Mouse (Mus musculus) intestine, embryonic 14.5 days (tissue): ENCODE results near the gene Pdpn. TPM values are rescaled to one million over a fixed set of nuclear protein-coding genes. Genes with fewer than 3 reads are reported as not detected.
A peak's percentile ranks its signal among the peaks of the same experiment; 100 is the strongest.

Experiments used
- ATAC-seq: fragments of 200-750 bp; cut with Nextera tagmentation; replicated peaks from 2 replicates; pipeline ENCODE4 v1.8.0; 2017; ENCODE audit warnings: low read depth, moderate number of reproducible peaks, moderate TSS enrichment, moderate library complexity; ENCODE audit not compliant: low FRiP score, low TSS enrichment
- DNase-seq: peaks from one replicate; pipeline ENCODE4 v3.0.0-alpha.2; 2018; ENCODE audit warnings: low spot score
- H3K27ac ChIP-seq: fragments of 300-500 bp; sonication (generic); 2 replicates; pipeline ENCODE4 v1.5.1; 2014; ENCODE audit warnings: low read depth, mild to moderate bottlenecking, control low read depth
- H3K27me3 ChIP-seq: fragments of 300-500 bp; sonication (generic); replicated peaks from 2 replicates; pipeline ENCODE4 v1.6.1; 2014; ENCODE audit warnings: low read length, control low read depth; ENCODE audit not compliant: control insufficient read depth, insufficient read depth
- H3K36me3 ChIP-seq: fragments of 300-500 bp; sonication (generic); 2 replicates; pipeline ENCODE4 v1.6.1; 2014; ENCODE audit warnings: low read length, control low read depth; ENCODE audit not compliant: control insufficient read depth, insufficient read depth
- H3K4me1 ChIP-seq: fragments of 300-500 bp; sonication (generic); replicated peaks from 2 replicates; pipeline ENCODE4 v1.6.1; 2014; ENCODE audit warnings: low read length, control low read depth, mixed read lengths; ENCODE audit not compliant: control insufficient read depth, insufficient read depth
- H3K4me2 ChIP-seq: fragments of 300-500 bp; sonication (generic); 2 replicates; pipeline ENCODE4 v1.6.1; 2014; ENCODE audit warnings: low read length
- H3K4me3 ChIP-seq: fragments of 300-500 bp; sonication (generic); 2 replicates; pipeline ENCODE4 v1.5.1; 2014; ENCODE audit warnings: low read depth, low read length, control low read depth, mixed read lengths
- H3K9ac ChIP-seq: fragments of 300-500 bp; sonication (generic); 2 replicates; pipeline ENCODE4 v1.6.1; 2014; ENCODE audit warnings: mild to moderate bottlenecking, low read length
- H3K9me3 ChIP-seq: fragments of 300-500 bp; sonication (generic); 2 replicates; pipeline ENCODE4 v1.6.1; 2016; ENCODE audit warnings: low read length, control low read depth; ENCODE audit not compliant: control insufficient read depth
- whole genome bisulfite sequencing: fragments of 180-500 bp; shearing (Covaris S2); extraction: QIAGEN DNeasy Blood & Tissue Kit; methylation state at CpG from one replicate; pipeline ENCODE4 v1.1.7; 2014; 5-methylcytosine and 5-hydroxymethylcytosine counted together
- polyA plus RNA-seq: library from polyadenylated mRNA; unstranded; fragments of >200 nt; fragmentation: Nextera tagmentation; extraction: Ambion mirVana; gene quantifications from 2 replicates; pipeline ENCODE4 v1.2.1, GENCODE M21; 2014

Gene Pdpn
- polyA plus RNA-seq, 1 experiment from 2014 or later: 36.3 TPM

DNA sequence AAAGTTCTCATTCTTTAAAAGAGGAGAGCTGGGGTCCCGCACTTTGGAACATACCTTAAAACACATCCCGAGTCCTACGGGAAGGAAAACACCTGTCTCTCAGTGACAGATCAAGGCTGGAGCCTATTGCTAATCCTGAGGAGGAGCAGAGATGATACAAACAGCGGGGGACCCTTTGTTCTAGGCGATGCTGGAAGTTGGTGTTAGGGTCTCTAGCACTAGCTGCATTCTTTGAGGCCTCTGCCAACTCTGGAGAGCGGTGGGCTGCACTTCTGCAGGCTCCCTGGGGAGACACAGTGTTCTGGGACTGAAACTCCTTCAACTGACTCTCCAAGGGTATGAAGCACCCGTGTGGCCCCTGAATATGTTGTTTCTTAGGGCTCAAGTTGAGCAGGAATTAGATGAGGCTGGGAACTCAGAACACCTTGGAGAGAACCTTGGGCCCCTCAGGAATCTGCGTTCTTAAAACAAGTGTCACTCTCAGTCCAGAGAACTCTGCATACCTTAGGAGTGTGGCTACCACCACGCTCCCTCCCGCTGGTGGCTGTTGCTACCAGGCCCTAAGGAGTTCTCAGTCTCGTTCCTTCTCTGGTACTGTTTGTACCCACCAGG is 3.0 kb upstream of the Pdpn start:
- H3K36me3 ChIP-seq: no peaks in the 10 kb centered on the region
- H3K4me3 ChIP-seq: no peak overlapping the region
- peaks cover 5% of the 10 kb centered on the region for H3K4me1 ChIP-seq
- WGBS: 41% methylated on average over 11 of the region's 11 CpGs
- no peak overlapping the region for H3K4me2 ChIP-seq
- no peak for ATAC-seq
- H3K27me3 ChIP-seq: no peaks in the 10 kb centered on the region
- H3K9ac ChIP-seq: no peak overlapping the region
- H3K9me3 ChIP-seq: no peaks in the 10 kb centered on the region
- DNase-seq: no peak
- H3K27ac ChIP-seq: no peak overlapping the region

DNA sequence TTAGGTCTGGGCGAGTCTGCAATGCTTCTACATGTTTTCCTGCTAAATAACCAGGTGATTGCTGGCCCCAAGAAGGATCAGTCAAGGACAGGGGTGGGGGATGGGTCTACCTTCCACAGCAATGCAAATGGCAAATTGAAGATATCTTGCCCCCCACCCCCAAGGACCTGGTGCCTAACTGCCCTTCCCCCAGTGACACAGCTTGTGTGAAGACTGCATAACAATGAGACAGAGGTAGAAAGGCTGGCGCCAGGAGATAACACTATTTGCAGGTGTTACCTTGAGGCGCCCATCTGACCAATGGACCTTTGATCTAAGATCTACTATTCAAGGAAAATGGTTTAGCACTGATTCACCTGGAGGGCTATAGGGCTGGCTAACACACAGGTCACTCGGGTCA is 2.5 kb upstream of the Pdpn start:
- no peaks in the 10 kb centered on the region for H3K36me3 ChIP-seq
- no peak for DNase-seq
- peaks cover 7% of the 10 kb centered on the region for H3K4me1 ChIP-seq
- no peaks in the 10 kb centered on the region for H3K9me3 ChIP-seq
- ATAC-seq: no peak
- H3K4me3 ChIP-seq: no peak overlapping the region
- no peak overlapping the region for H3K27ac ChIP-seq
- H3K9ac ChIP-seq: no peak overlapping the region
- no peak overlapping the region for H3K4me2 ChIP-seq
- H3K27me3 ChIP-seq: no peaks in the 10 kb centered on the region
- 54% methylated on average over 4 of the region's 4 CpGs for WGBS

DNA sequence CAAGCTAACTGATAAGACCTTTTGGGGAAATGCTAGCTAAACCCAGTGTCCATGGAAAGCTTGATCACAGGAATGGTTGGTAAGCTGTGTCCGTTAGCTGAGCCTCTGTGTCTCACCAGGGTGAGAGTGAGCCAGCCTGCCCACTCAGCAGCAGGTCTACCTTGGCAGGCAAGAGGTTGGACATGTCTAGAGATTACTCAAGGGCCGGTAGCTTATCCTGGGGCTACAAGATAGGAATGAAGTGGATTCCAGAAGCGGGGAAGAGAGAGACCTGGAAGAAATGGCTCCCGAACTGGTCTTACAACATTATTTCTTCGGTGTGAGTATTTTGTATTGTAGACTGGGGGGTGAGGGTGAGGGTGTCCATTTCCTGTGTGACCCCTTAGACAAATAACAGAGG is 1.7 kb upstream of the Pdpn start:
- Histone ChIP-seq H3K9me3 (no peaks in the 10 kb centered on the region), H3K36me3 (no peaks in the 10 kb centered on the region), H3K4me2 (no peak overlapping the region), H3K4me3 (no peak overlapping the region), H3K27me3 (no peaks in the 10 kb centered on the region), H3K27ac (no peak overlapping the region), H3K9ac (no peak overlapping the region), H3K4me1 (peaks cover 10% of the 10 kb centered on the region)
- no peak for ATAC-seq
- no peak for DNase-seq
- WGBS: 56% methylated on average over 5 of the region's 5 CpGs

- no peak overlapping the region for H3K27ac ChIP-seq
- ATAC-seq (no peak), DNase-seq (no peak)
Measured at GRCm38 (mm10) chr4:143300113-143300688, 837 bp upstream of the Pdpn start.

GRCm38 (mm10) chr4:143298431-143299315 is 691 bp downstream of the Pdpn start:
- Histone ChIP-seq H3K4me1 (peaks cover 10% of the 10 kb centered on the region), H3K9ac (peak overlapping the region; percentile 37), H3K4me3 (peak overlapping the region; percentile 50), H3K9me3 (no peaks in the 10 kb centered on the region), H3K4me2 (peak overlapping the region; percentile 72), H3K36me3 (no peaks in the 10 kb centered on the region), H3K27me3 (no peaks in the 10 kb centered on the region), H3K27ac (no peak overlapping the region)
- DNase-seq (no peak), ATAC-seq (peak; percentile 34; the same call in 1 of the 2 replicates)
- WGBS: 13% methylated on average over 24 of the region's 24 CpGs

More at GRCm38 (mm10) chr4:143300113-143300688, 837 bp upstream of the Pdpn start:
- no peaks in the 10 kb centered on the region for H3K9me3 ChIP-seq
- peaks cover 10% of the 10 kb centered on the region for H3K4me1 ChIP-seq
- H3K36me3 ChIP-seq: no peaks in the 10 kb centered on the region
- H3K4me2 ChIP-seq: peak overlapping the region; percentile 72
- WGBS: 11% methylated on average over 12 of the region's 12 CpGs
- peak overlapping the region; percentile 50 for H3K4me3 ChIP-seq
- 0 out of 2 replicates have a peak overlapping the region, but pooled peaks have one; percentile 3 for H3K9ac ChIP-seq
- no peaks in the 10 kb centered on the region for H3K27me3 ChIP-seq

DNA sequence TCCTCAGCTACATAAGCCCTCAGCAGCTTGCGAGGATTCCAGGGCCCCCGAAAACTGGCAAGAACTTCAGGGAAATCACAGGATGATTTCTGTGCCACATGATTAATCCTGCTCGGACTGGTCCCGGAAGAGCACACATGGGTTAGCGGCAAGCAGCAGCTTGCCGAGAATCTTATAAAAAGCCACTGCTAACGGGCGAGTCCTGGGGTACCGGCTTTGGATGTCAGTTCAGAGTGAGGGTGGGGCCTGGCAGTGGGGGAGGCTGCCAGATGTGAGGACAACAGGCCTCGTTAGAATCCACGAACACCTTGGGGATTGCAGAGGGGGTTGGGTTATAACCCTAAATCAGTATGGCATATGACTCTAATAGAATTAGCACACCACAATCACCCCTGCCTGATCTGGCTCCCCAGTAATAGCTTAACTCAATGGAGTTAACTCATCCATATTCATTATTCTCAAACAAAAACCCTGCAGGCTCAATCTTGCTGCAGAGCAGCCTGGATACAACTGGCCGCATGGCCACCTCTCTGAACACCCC is 2.3 kb downstream of the Pdpn start:
- 28% methylated on average over 12 of the region's 12 CpGs for WGBS

GRCm38 (mm10) chr4:143296153-143296552 is 3.2 kb downstream of the Pdpn start:
- Histone ChIP-seq H3K27ac (no peak overlapping the region), H3K4me2 (no peak overlapping the region), H3K4me3 (no peak overlapping the region), H3K27me3 (no peaks in the 10 kb centered on the region), H3K4me1 (peaks cover 10% of the 10 kb centered on the region), H3K9ac (no peak overlapping the region), H3K36me3 (no peaks in the 10 kb centered on the region), H3K9me3 (no peaks in the 10 kb centered on the region)
- no peak for DNase-seq
- ATAC-seq: no peak
- WGBS: 71% methylated on average over 5 of the region's 5 CpGs

More for the DNA sequence above, 2.3 kb downstream of the Pdpn start:
- DNase-seq (no peak), ATAC-seq (no peak)
- Histone ChIP-seq H3K36me3 (no peaks in the 10 kb centered on the region), H3K4me3 (peak overlapping the region; percentile 6; the same call in 1 of the 2 replicates), H3K27ac (no peak overlapping the region), H3K9ac (peak overlapping the region; percentile 17; the same call in 1 of the 2 replicates), H3K27me3 (no peaks in the 10 kb centered on the region), H3K4me1 (peaks cover 10% of the 10 kb centered on the region), H3K4me2 (peak overlapping the region; percentile 46), H3K9me3 (no peaks in the 10 kb centered on the region)

DNA sequence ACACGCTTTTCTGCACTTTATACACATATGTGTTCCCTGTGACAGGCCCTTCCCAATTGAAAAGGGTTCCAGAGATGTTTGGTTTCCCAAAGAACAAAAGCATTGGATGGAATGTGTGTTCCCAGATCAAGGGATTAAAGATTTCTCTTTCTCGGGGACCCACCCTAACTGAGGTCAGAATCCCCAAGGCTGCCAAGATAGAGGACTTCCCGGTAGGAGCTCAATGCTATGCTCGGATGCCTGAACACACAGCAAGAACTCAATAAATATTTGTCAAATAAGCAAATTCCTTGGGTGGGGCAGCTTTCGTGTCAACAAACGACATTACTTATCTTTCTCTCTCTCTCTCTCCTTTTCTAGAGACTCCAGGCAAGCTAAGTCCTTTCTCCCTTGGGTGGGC is 5.0 kb downstream of the Pdpn start:
- H3K36me3 ChIP-seq: no peaks in the 10 kb centered on the region
- H3K27ac ChIP-seq: no peak overlapping the region
- H3K4me2 ChIP-seq: no peak overlapping the region
- H3K9me3 ChIP-seq: no peaks in the 10 kb centered on the region
- no peak overlapping the region for H3K4me3 ChIP-seq
- H3K9ac ChIP-seq: no peak overlapping the region
- DNase-seq (no peak), ATAC-seq (no peak)
- H3K4me1 ChIP-seq: peaks cover 6% of the 10 kb centered on the region; the same call in 1 of the 2 replicates
- H3K27me3 ChIP-seq: no peaks in the 10 kb centered on the region
- 69% methylated on average over 6 of the region's 6 CpGs for WGBS
